Mouse (Mus musculus): ENCODE measurements at regions not wholly inside any gene's neighbourhood (a gene's known extent, or its start where the extent isn't known, plus 50 kb on each side); places are given as distances from the start of the nearest gene placed in this dataset.
"Not testable (repeated sequence)": the region's sequence is repeated elsewhere in the genome, so short reads cannot be mapped to it uniquely, and the experiment has no call there.

DNA sequence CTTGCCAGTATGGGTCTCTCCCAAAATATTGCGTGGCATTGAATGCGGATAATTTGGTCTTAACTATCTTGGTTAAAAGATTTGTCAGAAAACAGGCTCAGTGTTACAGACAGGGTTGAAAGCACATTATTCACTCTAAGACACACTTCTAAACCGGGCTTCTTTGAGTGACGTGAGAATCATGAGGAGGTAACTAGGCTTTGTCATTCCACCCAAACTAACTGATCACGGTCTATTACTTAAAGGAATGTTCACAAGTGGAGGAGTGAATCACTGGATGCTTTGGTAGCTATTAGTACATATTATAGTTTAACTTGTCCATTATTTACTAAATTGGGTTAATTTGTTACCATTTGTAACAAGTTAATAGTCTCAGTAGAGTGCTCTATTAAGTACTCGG lies 352.9 kb upstream of the Dab2 start:
- TF ChIP-seq CTCF (conservative IDR thresholded peaks at IDR 0.05; ENCODE audit: insufficient read depth, insufficient read length, low read depth, low read length), result no peak
- no peak for TF ChIP-seq POLR2A (IDR thresholded peaks at IDR 0.05; ENCODE audit: low read depth, low read length)
- WGBS, result 39% methylated on average over 6 of the region's 6 CpGs

DNA sequence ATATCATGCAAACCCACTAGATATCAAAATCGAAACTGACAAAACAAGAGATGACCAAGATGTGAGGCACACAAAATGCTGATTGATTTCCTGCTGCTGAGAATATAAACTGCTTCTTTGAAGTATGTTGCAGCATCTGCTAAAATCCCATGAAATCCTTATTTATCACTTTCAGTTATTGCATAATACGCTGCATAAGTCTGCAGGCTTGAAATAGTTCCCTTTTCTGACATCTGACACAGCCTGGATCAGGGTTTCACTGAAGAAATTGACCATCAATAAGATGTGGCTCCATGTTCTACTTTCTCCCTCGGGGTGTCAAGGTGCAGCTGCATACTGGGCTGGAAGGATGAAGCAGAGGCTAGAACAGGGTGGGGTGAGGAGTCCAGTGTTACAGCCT lies 348.7 kb upstream of the Dab2 start:
- DNase-seq, result no peak
- TF ChIP-seq CTCF (conservative IDR thresholded peaks at IDR 0.05; ENCODE audit: insufficient read depth, insufficient read length, low read depth, low read length), result no peak
- TF ChIP-seq POLR2A (IDR thresholded peaks at IDR 0.05; ENCODE audit: low read depth, low read length), result no peak
- no peaks in the 10 kb centered on the region for H3K4me1 ChIP-seq (ENCODE audit: control insufficient read depth, insufficient read depth, low read length)
- 70% methylated on average over 3 of the region's 3 CpGs for WGBS
- H3K4me3 ChIP-seq (ENCODE audit: insufficient read depth, low read depth, low read length), result no peak overlapping the region
- H3K36me3 ChIP-seq (ENCODE audit: control insufficient read depth, insufficient read depth, low read length), result no peaks in the 10 kb centered on the region
- H3K27ac ChIP-seq (ENCODE audit: insufficient read depth, low read depth, low read length), result no peak overlapping the region
- H3K27me3 ChIP-seq (replicated peaks; ENCODE audit: control insufficient read depth, insufficient read depth, low read length), result no peaks in the 10 kb centered on the region

More for the DNA sequence above, 352.9 kb upstream of the Dab2 start:
- no peak for DNase-seq
- no peaks in the 10 kb centered on the region for H3K27me3 ChIP-seq (replicated peaks; ENCODE audit: control insufficient read depth, insufficient read depth, low read length)
- H3K4me1 ChIP-seq (ENCODE audit: control insufficient read depth, insufficient read depth, low read length), result no peaks in the 10 kb centered on the region
- no peak overlapping the region for H3K27ac ChIP-seq (ENCODE audit: insufficient read depth, low read depth, low read length)
- H3K4me3 ChIP-seq (ENCODE audit: insufficient read depth, low read depth, low read length), result no peak overlapping the region
- H3K36me3 ChIP-seq (ENCODE audit: control insufficient read depth, insufficient read depth, low read length), result no peaks in the 10 kb centered on the region

DNA sequence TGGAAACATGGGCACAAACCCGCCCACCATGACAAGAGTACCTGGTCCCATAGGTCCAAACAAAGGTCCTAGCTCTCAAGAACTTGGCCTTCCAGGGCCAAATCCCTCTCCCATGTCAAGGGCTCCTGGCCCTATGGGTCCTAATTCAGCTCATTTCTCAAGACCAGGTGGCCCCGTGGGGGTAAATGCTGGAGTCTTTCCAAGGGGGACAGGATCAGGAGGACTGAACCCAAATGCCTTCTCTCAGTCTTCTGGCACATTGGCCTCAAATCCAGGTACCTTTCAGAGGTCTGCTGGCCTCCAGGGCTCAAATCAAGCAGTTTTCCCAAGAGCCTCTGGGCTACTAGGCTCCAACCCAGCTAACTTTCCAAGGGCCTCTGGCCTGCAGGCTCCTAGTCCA lies 347.9 kb upstream of the Dab2 start:
- not testable (repeated sequence) for H3K36me3 ChIP-seq (ENCODE audit: control insufficient read depth, insufficient read depth, low read length); DNase-seq; H3K27ac ChIP-seq (ENCODE audit: insufficient read depth, low read depth, low read length); H3K4me3 ChIP-seq (ENCODE audit: insufficient read depth, low read depth, low read length); H3K4me1 ChIP-seq (ENCODE audit: control insufficient read depth, insufficient read depth, low read length); H3K27me3 ChIP-seq (replicated peaks; ENCODE audit: control insufficient read depth, insufficient read depth, low read length)
- WGBS, result 100% methylated on average over 2 of the region's 2 CpGs

DNA sequence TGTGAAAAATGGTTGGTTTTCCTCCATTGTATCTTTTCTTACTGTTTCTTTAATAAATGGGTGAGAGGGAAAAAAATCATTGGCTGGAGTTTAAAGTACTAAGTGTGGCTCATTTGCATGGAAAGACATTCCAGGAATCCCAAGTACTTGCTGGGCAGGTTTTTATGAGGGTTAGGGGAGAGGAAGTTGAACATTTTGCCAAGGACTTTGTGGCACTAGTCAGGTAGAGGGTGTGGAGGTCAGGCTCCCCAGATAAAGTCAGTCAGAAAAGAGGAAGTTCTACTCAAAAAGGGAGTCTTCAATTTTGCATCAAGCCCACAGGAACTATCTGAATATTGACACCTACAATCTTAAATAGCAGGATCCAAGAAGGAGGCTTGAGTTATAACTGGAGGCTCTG lies 346.5 kb upstream of the Dab2 start:
- DNase-seq, result peak; percentile 31
- Histone ChIP-seq H3K36me3 (ENCODE audit: control insufficient read depth, insufficient read depth, low read length) (no peaks in the 10 kb centered on the region), H3K4me3 (ENCODE audit: insufficient read depth, low read depth, low read length) (no peak overlapping the region), H3K4me1 (ENCODE audit: control insufficient read depth, insufficient read depth, low read length) (no peaks in the 10 kb centered on the region), H3K27ac (ENCODE audit: insufficient read depth, low read depth, low read length) (0 out of 2 replicates have a peak overlapping the region, but pooled peaks have one; percentile 22), H3K27me3 (replicated peaks; ENCODE audit: control insufficient read depth, insufficient read depth, low read length) (no peaks in the 10 kb centered on the region)
- TF ChIP-seq CTCF (conservative IDR thresholded peaks at IDR 0.05; ENCODE audit: insufficient read depth, insufficient read length, low read depth, low read length) (no peak), POLR2A (IDR thresholded peaks at IDR 0.05; ENCODE audit: low read depth, low read length) (no peak)

DNA sequence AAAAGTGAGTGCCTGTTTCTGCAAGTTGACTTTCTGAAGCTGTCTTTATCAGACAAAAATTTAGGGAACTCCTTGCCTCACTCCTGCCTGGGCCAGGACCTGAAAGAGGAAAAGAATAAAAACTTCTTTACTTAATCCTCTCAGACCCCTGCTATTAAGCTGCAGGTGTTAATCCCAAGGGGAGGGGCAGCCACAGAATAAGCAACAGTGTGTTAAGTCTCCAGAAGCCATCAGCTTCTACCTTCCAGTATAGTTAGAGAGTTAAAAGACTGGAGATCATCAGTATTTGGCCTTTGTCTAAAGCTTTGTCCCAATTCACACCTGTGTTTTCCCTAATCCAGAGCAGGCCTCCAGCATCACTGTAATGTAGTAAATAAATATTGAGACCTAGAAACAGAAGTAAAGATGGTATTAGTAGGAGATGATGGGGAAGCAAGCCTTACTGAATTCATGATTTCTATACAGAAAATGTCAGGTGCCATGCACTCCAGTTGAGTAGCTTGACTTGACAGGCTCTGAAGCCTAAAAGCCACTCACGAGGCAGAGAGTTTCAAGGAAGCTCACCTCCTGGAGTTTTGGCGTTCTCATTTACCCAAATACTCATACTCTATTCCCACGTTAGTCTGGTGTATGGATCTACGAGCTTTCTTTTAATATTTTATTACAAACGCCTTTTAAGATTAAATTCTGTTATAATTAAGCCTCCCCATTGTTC lies 308.1 kb upstream of the Dab2 start:
- DNase-seq, result no peak
- H3K36me3 ChIP-seq (ENCODE audit: control insufficient read depth, insufficient read depth, low read length), result no peaks in the 10 kb centered on the region
- no peaks in the 10 kb centered on the region for H3K4me1 ChIP-seq (ENCODE audit: control insufficient read depth, insufficient read depth, low read length)
- TF ChIP-seq POLR2A (IDR thresholded peaks at IDR 0.05; ENCODE audit: low read depth, low read length) (no peak), CTCF (conservative IDR thresholded peaks at IDR 0.05; ENCODE audit: insufficient read depth, insufficient read length, low read depth, low read length) (no peak)
- no peak overlapping the region for H3K27ac ChIP-seq (ENCODE audit: insufficient read depth, low read depth, low read length)
- H3K4me3 ChIP-seq (ENCODE audit: insufficient read depth, low read depth, low read length), result no peak overlapping the region
- 54% methylated on average over 5 of the region's 5 CpGs for WGBS
- H3K27me3 ChIP-seq (replicated peaks; ENCODE audit: control insufficient read depth, insufficient read depth, low read length), result no peaks in the 10 kb centered on the region

DNA sequence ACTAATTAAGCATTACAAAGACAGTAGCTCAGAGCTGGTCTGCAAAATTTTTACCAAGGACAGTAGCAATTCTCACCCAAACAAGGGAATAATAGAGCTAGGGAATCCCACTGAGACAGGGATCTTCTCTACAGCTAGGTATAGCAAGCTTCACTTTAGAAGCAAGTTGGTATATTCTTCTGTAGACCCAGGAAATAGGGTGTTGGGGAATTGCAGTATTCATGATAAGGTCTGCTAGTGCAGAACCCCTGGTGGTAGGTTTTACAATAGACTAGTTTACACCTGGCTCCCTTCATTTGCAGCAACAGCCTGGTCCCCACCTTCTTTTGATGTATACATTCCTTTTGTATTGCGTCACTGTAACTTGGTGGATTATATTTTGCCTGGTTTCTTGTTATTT lies 307.4 kb upstream of the Dab2 start:
- not testable (repeated sequence) for H3K36me3 ChIP-seq (ENCODE audit: control insufficient read depth, insufficient read depth, low read length); H3K27me3 ChIP-seq (replicated peaks; ENCODE audit: control insufficient read depth, insufficient read depth, low read length); H3K4me3 ChIP-seq (ENCODE audit: insufficient read depth, low read depth, low read length); DNase-seq; H3K27ac ChIP-seq (ENCODE audit: insufficient read depth, low read depth, low read length); H3K4me1 ChIP-seq (ENCODE audit: control insufficient read depth, insufficient read depth, low read length)
- 98% methylated on average over 1 of the region's 1 CpGs for WGBS

DNA sequence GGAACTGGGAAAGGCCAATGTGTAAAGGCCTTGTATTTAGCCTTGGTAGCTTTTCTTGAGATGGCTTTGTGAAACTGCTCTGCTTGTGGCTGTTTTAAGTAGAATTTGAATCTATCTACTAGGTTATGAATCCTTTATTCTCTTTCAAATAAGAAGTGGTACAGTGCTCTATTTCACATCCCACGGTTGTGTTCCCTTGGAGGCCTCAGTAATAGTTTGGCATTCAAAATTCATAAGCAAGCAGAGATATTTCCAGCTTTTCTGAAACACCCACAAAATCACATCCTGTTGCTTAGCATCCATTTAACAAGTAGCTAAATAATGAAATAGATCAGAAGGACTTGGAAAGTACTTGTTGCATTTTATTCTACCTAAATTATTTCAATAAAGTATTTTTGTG lies 298.8 kb upstream of the Dab2 start:
- 94% methylated on average over 1 of the region's 1 CpGs for WGBS
- no peaks in the 10 kb centered on the region for H3K27me3 ChIP-seq (replicated peaks; ENCODE audit: control insufficient read depth, insufficient read depth, low read length)
- TF ChIP-seq POLR2A (IDR thresholded peaks at IDR 0.05; ENCODE audit: low read depth, low read length), result no peak
- TF ChIP-seq CTCF (conservative IDR thresholded peaks at IDR 0.05; ENCODE audit: insufficient read depth, insufficient read length, low read depth, low read length), result no peak
- no peak overlapping the region for H3K4me3 ChIP-seq (ENCODE audit: insufficient read depth, low read depth, low read length)
- DNase-seq, result no peak
- no peaks in the 10 kb centered on the region for H3K4me1 ChIP-seq (ENCODE audit: control insufficient read depth, insufficient read depth, low read length)
- no peaks in the 10 kb centered on the region for H3K36me3 ChIP-seq (ENCODE audit: control insufficient read depth, insufficient read depth, low read length)
- H3K27ac ChIP-seq (ENCODE audit: insufficient read depth, low read depth, low read length), result no peak overlapping the region

DNA sequence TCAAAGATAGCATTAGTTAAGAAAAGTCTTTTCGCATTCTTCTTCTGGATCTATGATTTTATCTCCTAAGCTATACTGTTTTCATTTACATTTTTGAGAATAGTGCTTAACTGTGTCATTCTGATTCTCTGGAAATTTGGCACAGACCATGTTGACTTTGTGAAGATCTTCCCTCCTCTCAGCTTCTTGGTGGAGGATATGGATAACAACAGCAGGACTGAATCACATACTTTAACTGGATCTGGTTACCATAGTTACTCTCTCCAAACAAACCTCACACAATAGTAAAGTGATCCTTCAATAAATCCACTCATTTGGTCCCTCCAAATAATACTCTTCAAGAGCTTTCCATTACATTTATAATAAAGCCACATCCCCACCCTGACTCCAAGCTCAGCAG lies 298.2 kb upstream of the Dab2 start:
- 86% methylated on average over 1 of the region's 1 CpGs for WGBS
- H3K4me1 ChIP-seq (ENCODE audit: control insufficient read depth, insufficient read depth, low read length), result no peaks in the 10 kb centered on the region
- H3K27ac ChIP-seq (ENCODE audit: insufficient read depth, low read depth, low read length), result no peak overlapping the region
- H3K4me3 ChIP-seq (ENCODE audit: insufficient read depth, low read depth, low read length), result no peak overlapping the region
- H3K36me3 ChIP-seq (ENCODE audit: control insufficient read depth, insufficient read depth, low read length), result no peaks in the 10 kb centered on the region
- DNase-seq, result no peak
- no peaks in the 10 kb centered on the region for H3K27me3 ChIP-seq (replicated peaks; ENCODE audit: control insufficient read depth, insufficient read depth, low read length)
- no peak for TF ChIP-seq CTCF (conservative IDR thresholded peaks at IDR 0.05; ENCODE audit: insufficient read depth, insufficient read length, low read depth, low read length)
- TF ChIP-seq POLR2A (IDR thresholded peaks at IDR 0.05; ENCODE audit: low read depth, low read length), result no peak

Data from kidney, adult 2 months (tissue).